Mouse (Mus musculus): ENCODE results near the gene Rbm20.

Gene Rbm20

GRCm38 (mm10) chr19:53887822-53888221 lies 210.7 kb downstream of the Rbm20 start:
- no peak for DNase-seq

DNA sequence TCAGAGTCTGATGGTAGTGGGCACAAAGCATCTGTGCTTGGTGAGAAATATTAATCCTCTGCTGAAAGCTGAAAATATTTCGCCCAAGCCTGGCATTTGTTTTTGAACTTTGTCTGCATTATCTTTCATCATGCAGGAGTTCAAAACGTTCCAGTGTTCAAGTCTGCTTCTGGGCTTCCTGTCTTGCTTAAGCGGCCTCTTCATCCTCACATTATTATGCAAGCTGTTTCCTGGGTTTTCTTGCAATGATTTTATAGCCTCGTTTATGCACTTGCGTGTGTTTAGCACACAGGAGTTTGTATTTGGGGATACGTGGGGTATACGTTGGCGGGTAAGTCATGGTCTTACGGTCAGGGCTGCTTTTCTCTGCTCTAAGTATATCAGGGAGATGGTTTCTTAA lies 211.2 kb downstream of the Rbm20 start:
- DNase-seq = no peak

DNA sequence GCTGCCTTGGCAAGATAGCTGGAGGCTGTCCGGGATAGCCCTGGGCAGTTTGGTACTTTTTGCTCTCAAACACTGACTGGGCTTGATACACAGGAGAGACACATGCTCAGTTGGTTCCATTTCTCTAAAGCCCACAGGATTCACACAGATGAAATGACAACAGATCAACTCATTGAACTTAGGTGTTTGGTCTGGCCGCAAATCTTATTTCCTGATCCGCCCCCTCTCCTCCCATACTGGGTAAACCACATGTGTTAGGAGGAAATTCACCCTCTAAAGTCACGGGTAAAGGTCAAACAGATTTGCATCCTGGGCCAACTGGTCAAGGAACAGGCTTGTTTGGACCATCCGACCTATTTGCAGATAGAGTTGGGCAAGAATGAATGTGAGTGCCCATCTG lies 212.4 kb downstream of the Rbm20 start:
- no peak for DNase-seq

- DNase-seq = no peak
These were observed 213.2 kb downstream of the Rbm20 start for GRCm38 (mm10) chr19:53890274-53890673.

- DNase-seq = peak; percentile 46
These were observed 213.7 kb downstream of the Rbm20 start for GRCm38 (mm10) chr19:53890781-53891251.

GRCm38 (mm10) chr19:53891569-53891968 lies 214.5 kb downstream of the Rbm20 start:
- no peak for DNase-seq

- peak; percentile 75 for DNase-seq
These were observed 215.0 kb downstream of the Rbm20 start, which contains the start of gene Pdcd4 for GRCm38 (mm10) chr19:53892061-53892460. TSS of gene Pdcd4 (plus strand) at chr19:53892231.

DNA sequence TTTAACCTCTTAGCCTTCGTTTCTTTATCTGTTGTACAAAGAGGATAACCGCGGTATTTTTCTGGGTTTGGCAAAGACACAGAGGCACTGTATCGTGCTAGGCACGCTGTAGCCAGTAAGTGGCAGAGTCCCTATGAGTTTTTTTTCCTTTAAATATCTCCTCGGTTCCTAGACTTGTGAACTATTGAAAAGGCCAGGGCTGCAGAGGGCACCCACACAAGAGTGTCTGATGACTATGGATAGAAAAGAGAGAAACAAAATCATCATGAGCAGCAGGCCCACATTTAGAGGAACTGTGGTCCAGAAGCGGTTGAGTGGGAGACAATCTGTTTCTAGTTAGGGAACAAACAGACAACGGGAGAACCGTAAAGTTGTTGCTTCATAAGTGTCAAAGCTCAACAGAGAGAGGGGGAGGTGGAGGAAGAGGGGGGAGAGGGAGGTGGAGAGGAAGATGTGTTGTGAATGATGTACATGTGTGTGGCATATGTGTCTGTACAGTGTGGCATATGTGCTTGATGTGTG lies 215.8 kb downstream of the Rbm20 start:
- no peak for DNase-seq

DNA sequence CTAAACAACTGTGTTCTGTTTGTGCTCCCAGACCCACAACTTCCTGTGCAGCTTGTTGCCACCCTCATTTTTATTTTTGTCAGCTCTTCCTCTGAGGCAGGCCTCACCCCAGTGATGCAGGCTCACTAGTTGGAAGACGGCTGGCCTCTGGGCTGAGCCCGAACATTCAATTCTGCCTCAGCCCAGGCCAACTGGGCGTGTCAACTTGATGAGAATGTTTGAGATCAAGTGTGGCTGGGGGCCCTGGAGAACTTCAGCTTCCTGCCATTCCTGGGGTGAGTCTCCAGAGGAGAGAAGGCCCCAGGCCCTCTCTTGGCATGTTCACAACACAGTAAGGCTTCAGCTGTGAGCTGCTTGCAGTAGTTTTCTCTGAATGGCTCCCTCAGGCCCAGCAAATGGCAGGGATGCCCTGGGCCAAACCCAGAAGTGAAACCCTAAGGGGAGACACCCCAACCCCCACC lies 216.6 kb downstream of the Rbm20 start:
- DNase-seq = peak; percentile 63

GRCm38 (mm10) chr19:53894538-53895121 lies 217.5 kb downstream of the Rbm20 start:
- no peak for DNase-seq

GRCm38 (mm10) chr19:53898046-53898445 lies 220.9 kb downstream of the Rbm20 start:
- DNase-seq = peak; percentile 39

GRCm38 (mm10) chr19:53898498-53898897 lies 221.4 kb downstream of the Rbm20 start:
- DNase-seq = no peak

DNA sequence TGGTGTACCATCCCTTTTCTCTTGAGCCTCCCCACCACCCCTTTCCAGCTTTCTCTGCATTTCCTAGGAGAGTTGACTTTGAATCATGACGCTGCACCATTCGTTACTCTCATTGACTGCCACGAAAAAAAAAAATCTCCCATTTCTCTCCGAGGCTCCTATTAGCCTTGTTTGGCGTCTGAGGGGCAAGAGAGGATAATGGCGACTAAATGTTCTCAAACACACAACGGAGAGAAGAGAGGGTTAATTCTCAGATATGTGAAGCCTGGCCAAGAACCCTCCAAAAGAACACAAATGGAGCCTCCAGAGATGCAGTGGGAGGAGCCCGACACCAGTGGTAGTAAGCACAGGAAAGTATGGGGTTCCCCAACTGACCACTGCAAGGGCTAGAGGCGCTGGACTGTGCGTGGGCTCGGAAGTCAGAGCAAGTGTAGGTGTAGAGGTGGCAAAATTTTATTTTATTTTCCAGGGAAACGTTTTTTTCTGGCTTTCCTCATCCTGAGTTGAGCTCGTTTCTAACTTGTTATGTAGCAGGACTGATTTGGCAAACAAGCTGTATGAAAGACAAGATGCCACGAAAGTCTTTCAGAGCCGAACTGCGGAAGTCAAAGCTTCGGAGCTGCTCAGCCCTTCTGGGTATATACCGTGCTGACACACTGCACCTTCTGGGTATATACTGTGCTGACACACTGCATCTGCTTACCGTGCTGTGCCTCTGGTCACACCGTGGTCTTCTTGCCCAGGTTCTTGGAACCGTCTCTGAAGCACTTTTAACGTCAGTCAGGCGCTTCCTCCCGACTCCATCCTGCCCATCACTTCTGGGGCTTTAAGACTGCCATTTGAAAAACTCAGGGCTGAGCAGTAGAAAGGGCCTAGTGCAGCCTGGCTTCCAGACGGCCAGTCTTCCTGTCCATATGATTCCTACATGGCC lies 222.1 kb downstream of the Rbm20 start:
- peak; percentile 61 for DNase-seq

- no peak for DNase-seq
These were observed 223.0 kb downstream of the Rbm20 start for GRCm38 (mm10) chr19:53899941-53900610.

DNA sequence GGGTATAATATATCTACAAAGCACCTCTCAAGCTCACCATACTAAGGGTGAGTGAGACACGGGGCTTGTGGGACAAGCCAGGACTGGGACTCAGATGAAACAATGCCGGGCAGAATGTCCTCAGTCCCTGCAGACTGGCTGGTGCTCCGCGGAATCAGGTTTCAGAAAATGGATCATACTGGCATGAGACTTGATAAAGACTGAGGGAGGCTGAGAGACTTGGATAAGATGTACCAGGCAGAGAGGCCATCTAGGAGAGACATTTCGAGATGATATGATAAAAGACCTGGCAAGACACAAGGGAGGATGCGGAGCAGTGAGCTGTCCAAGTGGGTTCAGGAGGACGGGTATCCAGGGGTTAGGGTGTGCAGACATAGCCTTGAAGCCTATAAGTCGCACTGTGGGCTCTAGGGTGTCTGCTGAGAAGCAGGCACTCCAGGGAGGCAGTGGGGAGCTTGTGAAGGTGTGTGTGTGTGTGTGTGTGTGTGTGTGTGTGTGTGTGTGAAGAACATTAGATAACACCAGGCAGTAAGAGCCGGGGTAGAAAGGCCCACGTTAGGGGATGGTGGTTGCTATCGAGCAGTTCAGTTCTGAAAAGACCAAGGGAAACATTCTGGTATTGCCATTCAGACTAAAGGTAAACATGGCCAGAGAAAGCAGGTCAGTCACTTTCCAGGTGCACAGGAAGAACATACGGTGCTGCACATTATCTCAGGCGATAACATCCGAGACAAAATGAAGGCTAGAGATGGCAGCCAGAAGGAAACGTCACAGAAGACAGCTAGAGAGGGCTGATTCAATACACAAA lies 225.0 kb downstream of the Rbm20 start:
- no peak for DNase-seq

GRCm38 (mm10) chr19:53902739-53903487 lies 225.8 kb downstream of the Rbm20 start:
- DNase-seq = peak; percentile 97

GRCm38 (mm10) chr19:53903507-53904321 lies 226.6 kb downstream of the Rbm20 start:
- peak; percentile 73 for DNase-seq

DNA sequence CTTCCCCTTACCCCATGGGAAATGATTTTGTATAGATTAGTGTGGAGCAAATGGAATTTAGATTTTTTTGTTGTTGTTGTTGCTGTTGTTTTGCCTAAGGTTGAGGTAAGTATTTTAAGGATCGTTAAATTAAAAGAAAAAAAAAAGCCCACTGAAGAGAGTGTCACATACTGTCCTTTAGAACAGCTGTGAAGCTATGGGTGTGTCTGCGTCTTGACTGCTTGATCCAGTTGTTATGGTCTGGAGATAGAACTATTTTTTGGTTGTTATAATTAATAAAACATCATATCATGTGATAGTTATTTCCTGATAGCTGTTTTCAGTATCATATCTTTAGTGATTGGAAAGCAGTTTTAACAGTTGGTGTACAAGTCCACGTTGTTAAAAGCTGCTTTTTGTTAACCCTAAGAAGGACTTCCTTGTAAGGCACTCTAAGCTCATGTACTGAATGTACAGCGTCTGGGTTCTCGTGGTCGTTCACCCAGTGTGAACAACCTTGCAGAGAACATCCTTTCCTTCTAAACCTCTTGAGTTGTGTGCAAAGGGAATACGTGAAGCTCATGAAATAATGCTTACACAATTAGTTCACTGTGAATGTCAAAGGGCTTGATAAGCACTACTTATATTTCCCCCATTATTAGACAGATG lies 227.9 kb downstream of the Rbm20 start:
- DNase-seq = no peak

DNA sequence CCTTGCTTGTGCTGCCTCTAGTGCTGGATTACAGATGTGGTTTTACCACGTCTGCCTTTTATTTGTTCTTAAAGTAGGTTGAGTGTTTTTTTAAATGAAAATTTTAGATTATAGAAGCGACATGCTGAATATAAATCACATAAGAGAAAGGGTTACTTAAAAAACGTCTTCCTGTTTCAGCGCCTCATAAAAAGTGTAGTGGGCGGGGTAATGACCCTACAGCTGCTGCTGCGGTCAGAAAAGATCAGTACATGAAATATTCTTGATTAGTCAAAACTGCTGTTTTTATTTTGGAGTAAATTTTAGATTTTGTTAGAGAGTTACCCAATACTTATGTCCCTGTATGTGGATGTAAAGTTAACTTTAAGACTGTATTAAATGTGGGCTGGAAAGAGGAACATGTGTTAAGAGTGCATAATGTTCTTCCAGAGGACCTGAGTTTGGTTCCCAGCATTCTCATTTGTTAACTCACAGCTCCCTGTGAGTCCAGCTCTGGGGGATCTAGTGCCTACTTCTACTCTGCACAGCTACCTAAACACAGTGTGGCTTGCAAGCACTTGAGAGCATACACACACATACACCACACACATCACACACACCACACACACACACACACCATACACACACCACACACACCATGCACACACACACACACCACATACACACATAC lies 229.1 kb downstream of the Rbm20 start:
- DNase-seq = no peak
